ENCODE assay signal across 16 mouse cellular contexts in genomic region chr1:51480386-51480785, GRCm38 (mm10). TPM values are rescaled to one million over a fixed set of nuclear protein-coding genes. Genes with fewer than 3 reads are reported as not detected.
A peak's percentile ranks its signal among the peaks of the same experiment; 100 is the strongest.
DNase-seq lines count a peak whose midpoint lies in the region; ATAC-seq lines count a peak whose summit lies in the region.
"Had no signal": no experiment of that assay in that cellular context is flagged by ENCODE, and none has a peak within 500 bp of the region (broad histone marks: within the 10 kb centered on the region; RNA-seq: fewer than 3 reads in every experiment).

No protein-coding gene starts in this region.

- no peaks in the 10 kb centered on the region for H3K36me3 ChIP-seq in midbrain, embryonic 15.5 days (replicated peaks)
- H3K36me3 ChIP-seq: forebrain, embryonic 12.5 days; liver, embryonic 15.5 days had no signal

- H3K9me3 ChIP-seq in midbrain, embryonic 15.5 days = no peaks in the 10 kb centered on the region
- H3K9me3 ChIP-seq: forebrain, embryonic 12.5 days; liver, embryonic 15.5 days; stomach, embryonic 15.5 days had no signal

- H3K4me1 ChIP-seq in midbrain, embryonic 15.5 days = no peaks in the 10 kb centered on the region
- H3K4me1 ChIP-seq: stomach, embryonic 15.5 days had no signal

- no peak overlapping the region for H3K9ac ChIP-seq in midbrain, embryonic 15.5 days
- H3K9ac ChIP-seq: forebrain, embryonic 12.5 days; liver, embryonic 15.5 days; stomach, embryonic 15.5 days had no signal

- H3K4me2 ChIP-seq in midbrain, embryonic 15.5 days = no peak overlapping the region
- H3K4me2 ChIP-seq: forebrain, embryonic 12.5 days; liver, embryonic 15.5 days; stomach, embryonic 15.5 days had no signal

- no peak for ATAC-seq in CD4-positive, CD25-positive, alpha-beta regulatory T cell, adult 4 months
- peak; percentile 42 for ATAC-seq in megakaryocyte, adult 5-6 weeks (ENCODE audit: poor library complexity, severe bottlenecking)
- ATAC-seq in midbrain, embryonic 15.5 days (replicated peaks) = no peak
- ATAC-seq: hindbrain, postnatal 0 days had no signal

- no peak overlapping the region for H3K27ac ChIP-seq in midbrain, embryonic 15.5 days
- H3K27ac ChIP-seq: forebrain, embryonic 12.5 days; hindbrain, postnatal 0 days; liver, embryonic 15.5 days; stomach, embryonic 15.5 days had no signal

- H3K27me3 ChIP-seq in midbrain, embryonic 15.5 days (replicated peaks) = no peaks in the 10 kb centered on the region
- H3K27me3 ChIP-seq: stomach, embryonic 15.5 days had no signal

- DNase-seq in CD4-positive, CD25-positive, alpha-beta regulatory T cell, adult 2 months (ENCODE audit: low read depth, low spot score) = peak; percentile 43
- peak; percentile 38 for DNase-seq in thymus, postnatal 14 days
- no peak for DNase-seq in thymus, postnatal 4 days
- no peak for DNase-seq in right cerebral cortex, postnatal 4 days
- no peak for DNase-seq in embryo, embryonic 11 days
- DNase-seq: gastrocnemius, postnatal 14 days; kidney, postnatal 25 days; retina, postnatal 1 day had no signal

- no peak overlapping the region for H3K4me3 ChIP-seq in midbrain, embryonic 15.5 days
- H3K4me3 ChIP-seq: forebrain, embryonic 12.5 days; liver, embryonic 15.5 days; myocyte; stomach, embryonic 15.5 days had no signal

RNA-seq across cellular contexts. Expression of gene Nabp1, which starts 2.2 kb away (rescaled TPM):
- polyA plus RNA-seq in CD4-positive, CD25-positive, alpha-beta regulatory T cell, adult 4 months (2017; shearing (Covaris generic)) = 10 to 100 TPM; 36.8 to 37.5 TPM
- 95.3 and 107 TPM in 2 replicates for total RNA-seq in megakaryocyte, adult 5-6 weeks (2015)
- 277 and 321 TPM in 2 replicates for total RNA-seq in megakaryocyte, adult 5-6 weeks (2017)
- polyA plus RNA-seq in midbrain, embryonic 15.5 days (2015; fragmentation: Nextera tagmentation; extraction: Ambion mirVana) = 8.9 and 9.2 TPM in 2 replicates

Comparison
In these comparisons a context has a peak if more than half of its experiments do, and no peak if none do; other contexts are left out.
1. DNase-seq: peak in CD4-positive, CD25-positive, alpha-beta regulatory T cell, adult 2 months (single experiment) and thymus, postnatal 14 days (single experiment); none in thymus, postnatal 4 days (single experiment), right cerebral cortex, postnatal 4 days (single experiment) and embryo, embryonic 11 days (single experiment).